In genomic region chr11:67081125-67081649, GRCm38 (mm10) we compare ENCODE assay signal across 8 mouse cellular contexts. TPM values are rescaled to one million over a fixed set of nuclear protein-coding genes. Genes with fewer than 3 reads are reported as not detected.
DNase-seq lines count a peak whose midpoint lies in the region; ATAC-seq and TF ChIP-seq lines count a peak whose summit lies in the region.
"Had no signal": no experiment of that assay in that cellular context is flagged by ENCODE, and none has a peak within 500 bp of the region (broad histone marks: within the 10 kb centered on the region; RNA-seq: fewer than 3 reads in every experiment).

No protein-coding gene starts in this region.

- 5% methylated on average over 11 of the region's 11 CpGs for WGBS in liver, adult 2 months
- 6% methylated on average over 11 of the region's 11 CpGs for WGBS in neural tube, embryonic 13.5 days

- DNase-seq in A20 (ENCODE audit: low read depth, low spot score) (peak; percentile 79), MN1 (ENCODE audit: low spot score) (peak; percentile 92)
- peak; percentile 48 for DNase-seq in liver, adult 2 months (ENCODE audit: extremely low read depth, low read depth, low spot score)
- DNase-seq in c-Kit-positive CD71-positive TER-119-positive erythroid progenitor cells, embryonic 14.5 days (ENCODE audit: low spot score) = no peak
- DNase-seq in thymus, postnatal 36 days = no peak

- H3K9me3 ChIP-seq in neural tube, embryonic 13.5 days = no peaks in the 10 kb centered on the region

- no peak for TF ChIP-seq POLR2A in liver, adult 2 months (IDR thresholded peaks at IDR 0.05; ENCODE audit: extremely low read depth, insufficient read depth, low read length)

- no peaks in the 10 kb centered on the region for H3K36me3 ChIP-seq in liver, adult 2 months (ENCODE audit: control insufficient read depth, insufficient read depth, low read length)
- no peaks in the 10 kb centered on the region for H3K36me3 ChIP-seq in neural tube, embryonic 13.5 days

- no peaks in the 10 kb centered on the region for H3K79me2 ChIP-seq in liver, adult 2 months (ENCODE audit: control insufficient read depth, insufficient read depth, low read length)

- H3K27me3 ChIP-seq in liver, adult 2 months (ENCODE audit: control insufficient read depth, insufficient read depth, low read length) = peaks cover 5% of the 10 kb centered on the region; the same call in 1 of the 2 replicates
- H3K27me3 ChIP-seq in neural tube, embryonic 13.5 days = peaks cover 25% of the 10 kb centered on the region

- no peak for TF ChIP-seq CTCF in liver, adult 2 months (IDR thresholded peaks at IDR 0.05; ENCODE audit: low read depth, low read length)

- H3K27ac ChIP-seq in liver, adult 2 months (replicated peaks; ENCODE audit: insufficient read depth, low read depth, low read length) = no peak overlapping the region
- no peak overlapping the region for H3K27ac ChIP-seq in neural tube, embryonic 13.5 days (replicated peaks)

- H3K4me2 ChIP-seq in neural tube, embryonic 13.5 days = 0 out of 2 replicates have a peak overlapping the region, but pooled peaks have one; percentile 5

- no peaks in the 10 kb centered on the region for H3K4me1 ChIP-seq in liver, adult 2 months (ENCODE audit: control insufficient read depth, insufficient read depth, low read length)
- peaks cover 14% of the 10 kb centered on the region for H3K4me1 ChIP-seq in neural tube, embryonic 13.5 days (replicated peaks)

- no peak overlapping the region for H3K9ac ChIP-seq in liver, adult 2 months (ENCODE audit: low read depth, low read length)
- no peak overlapping the region for H3K9ac ChIP-seq in neural tube, embryonic 13.5 days

- ATAC-seq in granulocyte monocyte progenitor cell, adult 5-6 weeks (replicated peaks; ENCODE audit: poor library complexity, severe bottlenecking) = peak; percentile 78
- peak; percentile 53; the same call in 1 of the 2 replicates for ATAC-seq in neural tube, embryonic 13.5 days (ENCODE audit: low read depth)

- H3K4me3 ChIP-seq in liver, adult 2 months (ENCODE audit: insufficient read depth, low read depth, low read length) = no peak overlapping the region
- H3K4me3 ChIP-seq in neural tube, embryonic 13.5 days = no peak overlapping the region
- H3K4me3 ChIP-seq: erythroblast, embryonic 14.5 days had no signal

RNA-seq across cellular contexts. Expression of gene Myh3, which starts 3.1 kb away (rescaled TPM):
- total RNA-seq in granulocyte monocyte progenitor cell, adult 5-6 weeks (2014; fragmentation: Nextera tagmentation) = not detected in 2 replicates
- total RNA-seq in granulocyte monocyte progenitor cell, adult 5-6 weeks (2017) = not detected in 2 replicates
- total RNA-seq in liver, adult 2 months (2014; rRNA removed) = not detected in 2 replicates
- not detected in 2 replicates for polyA plus RNA-seq in liver, adult 2 months (2012; rRNA removed)
- 3.7 and 11.5 TPM in 2 replicates for polyA plus RNA-seq in neural tube, embryonic 13.5 days (2015; fragmentation: Nextera tagmentation; extraction: Ambion mirVana)
- polyA plus RNA-seq: erythroblast, embryonic 14.5 days had no signal

RNA-seq across cellular contexts. Expression of gene Sco1, which starts 28.7 kb away (rescaled TPM):
- total RNA-seq in granulocyte monocyte progenitor cell, adult 5-6 weeks (2014; fragmentation: Nextera tagmentation) = 13.3 and 16.2 TPM in 2 replicates
- 34.2 and 37.8 TPM in 2 replicates for total RNA-seq in granulocyte monocyte progenitor cell, adult 5-6 weeks (2017)
- 10.5 and 11.5 TPM in 2 replicates for total RNA-seq in liver, adult 2 months (2014; rRNA removed)
- polyA plus RNA-seq in liver, adult 2 months (2012; rRNA removed) = 4.8 and 5.5 TPM in 2 replicates
- polyA plus RNA-seq in neural tube, embryonic 13.5 days (2015; fragmentation: Nextera tagmentation; extraction: Ambion mirVana) = 14.2 and 15.4 TPM in 2 replicates

RNA-seq across cellular contexts. Expression of gene Adprm, which starts 28.8 kb away (rescaled TPM):
- total RNA-seq in granulocyte monocyte progenitor cell, adult 5-6 weeks (2014; fragmentation: Nextera tagmentation) = 30.6 and 43.1 TPM in 2 replicates
- total RNA-seq in granulocyte monocyte progenitor cell, adult 5-6 weeks (2017) = 28.5 and 35.8 TPM in 2 replicates
- total RNA-seq in liver, adult 2 months (2014; rRNA removed) = 25.2 and 36.5 TPM in 2 replicates
- 10.8 and 14.0 TPM in 2 replicates for polyA plus RNA-seq in liver, adult 2 months (2012; rRNA removed)
- 38.0 and 41.3 TPM in 2 replicates for polyA plus RNA-seq in neural tube, embryonic 13.5 days (2015; fragmentation: Nextera tagmentation; extraction: Ambion mirVana)

RNA-seq across cellular contexts. Expression of gene Tmem220, which starts 56.2 kb away (rescaled TPM):
- 1.5 and 2.1 TPM in 2 replicates for total RNA-seq in granulocyte monocyte progenitor cell, adult 5-6 weeks (2014; fragmentation: Nextera tagmentation)
- total RNA-seq in granulocyte monocyte progenitor cell, adult 5-6 weeks (2017) = 1.9 and 2.4 TPM in 2 replicates
- 6.6 and 8.7 TPM in 2 replicates for total RNA-seq in liver, adult 2 months (2014; rRNA removed)
- polyA plus RNA-seq in liver, adult 2 months (2012; rRNA removed) = 9.5 and 9.9 TPM in 2 replicates
- 0.87 and 0.98 TPM in 2 replicates for polyA plus RNA-seq in neural tube, embryonic 13.5 days (2015; fragmentation: Nextera tagmentation; extraction: Ambion mirVana)
- polyA plus RNA-seq: erythroblast, embryonic 14.5 days had no signal

Comparison
In these comparisons a context has a peak if more than half of its experiments do, and no peak if none do; other contexts are left out.
1. DNase-seq: peak in A20 (single experiment), MN1 (single experiment) and liver, adult 2 months (single experiment); none in c-Kit-positive CD71-positive TER-119-positive erythroid progenitor cells, embryonic 14.5 days (single experiment) and thymus, postnatal 36 days (0 of 2).